Mouse (Mus musculus): ENCODE results near the gene Gm10330. TPM values are rescaled to one million over a fixed set of nuclear protein-coding genes. Genes with fewer than 3 reads are reported as not detected.
"Not testable (repeated sequence)": the region's sequence is repeated elsewhere in the genome, so short reads cannot be mapped to it uniquely, and the experiment has no call there.

Gm10330 gene
- not detected in 2 replicates for total RNA-seq (2014; fragmentation: Nextera tagmentation)
- not detected in 2 replicates for total RNA-seq (2017)

GRCm38 (mm10) chr12:23780165-23780564, at the start of gene Gm10330:
TSS of gene Gm10330 (minus strand) at chr12:23780265.
- ATAC-seq (replicated peaks; ENCODE audit: low FRiP score, low TSS enrichment, poor library complexity, severe bottlenecking) = not testable (repeated sequence)

- ATAC-seq (replicated peaks; ENCODE audit: low FRiP score, low TSS enrichment, poor library complexity, severe bottlenecking) = not testable (repeated sequence)
These were observed 20.7 kb upstream of the Gm10330 start for GRCm38 (mm10) chr12:23800776-23801175.

GRCm38 (mm10) chr12:23800366-23800765, 20.3 kb upstream of the Gm10330 start:
- ATAC-seq (replicated peaks; ENCODE audit: low FRiP score, low TSS enrichment, poor library complexity, severe bottlenecking) = not testable (repeated sequence)

Measured in megakaryocyte-erythroid progenitor cell, adult 5-6 weeks (primary cell).